Mouse (Mus musculus) thymus, postnatal 4 days (tissue): ENCODE results near the gene Eef1akmt3.
A peak's percentile ranks its signal among the peaks of the same experiment; 100 is the strongest.
"Not testable (repeated sequence)": the region's sequence is repeated elsewhere in the genome, so short reads cannot be mapped to it uniquely, and the experiment has no call there.

Experiments used
- DNase-seq: peaks from one replicate; pipeline ENCODE4 v3.0.0; 2021

Eef1akmt3 gene

DNA sequence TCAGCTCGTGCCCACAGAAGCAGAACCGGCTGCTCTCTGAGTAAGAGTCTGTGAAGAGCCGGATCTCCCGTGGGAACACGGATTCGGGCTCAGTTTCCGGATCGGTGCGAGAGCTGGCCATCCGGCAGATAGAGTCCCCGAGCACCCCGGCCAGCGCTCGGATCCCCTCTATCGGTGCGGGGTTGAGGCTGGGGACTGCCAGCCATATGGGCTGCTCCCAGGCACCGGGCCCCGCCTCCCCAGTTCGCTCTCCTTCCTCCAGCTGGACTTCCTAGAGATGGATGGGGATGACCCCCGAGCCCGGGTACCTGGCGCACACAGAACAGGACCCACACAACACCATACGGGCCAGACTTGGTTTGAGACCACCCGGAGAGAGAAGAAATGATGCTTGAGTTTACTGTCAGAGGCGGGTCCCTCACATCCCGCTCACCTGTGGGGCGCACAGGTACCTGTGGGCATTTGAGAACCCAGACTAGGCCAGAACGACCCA lies at the start of gene Eef1akmt3, which contains the start of gene Mettl1:
Gene Eef1akmt3 (minus strand): TSS at position 240 of the 493 bp plus-strand sequence.
Gene Mettl1 (plus strand): TSS at position 141 of the 493 bp plus-strand sequence.
- DNase-seq = peak; percentile 45

- DNase-seq = no peak
Observed at GRCm38 (mm10) chr10:127090560-127091411, 49.5 kb upstream of the Eef1akmt3 start.

GRCm38 (mm10) chr10:127085633-127086032 lies 44.3 kb upstream of the Eef1akmt3 start:
- DNase-seq = no peak

DNA sequence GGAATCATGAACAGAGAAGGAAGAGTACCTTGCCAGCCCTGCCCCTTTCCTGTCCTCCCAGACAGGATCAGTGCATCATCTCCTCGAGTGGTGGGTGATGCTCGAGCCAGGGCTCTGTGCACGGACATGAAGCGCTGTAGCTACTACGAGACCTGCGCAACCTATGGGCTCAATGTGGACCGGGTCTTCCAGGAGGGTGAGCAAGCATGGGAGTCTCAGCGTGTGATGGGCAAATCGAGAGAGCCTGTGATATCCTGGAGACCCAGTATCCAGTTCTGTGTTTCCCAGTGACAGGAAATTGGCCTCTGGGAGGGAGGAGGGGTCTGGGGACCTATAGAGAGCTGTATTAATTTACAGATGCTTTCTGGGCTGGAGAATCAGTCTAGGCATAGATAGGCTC lies 43.7 kb upstream of the Eef1akmt3 start:
- no peak for DNase-seq

DNA sequence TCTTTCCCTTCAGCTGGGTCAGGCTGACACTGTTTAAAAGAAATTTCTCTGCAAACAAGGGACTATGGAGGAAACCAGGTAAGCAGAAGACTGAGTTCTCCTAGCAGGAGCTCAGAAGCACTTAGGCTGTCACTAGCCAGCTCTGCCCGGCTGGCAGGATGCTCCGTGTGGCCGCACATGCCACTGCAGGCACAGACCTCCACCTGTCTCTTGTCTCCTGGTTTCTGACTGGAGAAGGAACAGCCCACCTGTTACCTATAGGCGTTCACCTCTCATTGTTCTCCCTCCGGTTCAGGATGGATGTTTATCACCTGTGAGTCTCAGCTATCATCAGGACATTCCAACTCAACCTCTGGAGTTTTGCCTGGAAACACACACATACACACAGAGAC lies 42.6 kb upstream of the Eef1akmt3 start:
- DNase-seq = no peak

- DNase-seq = no peak
Observed at GRCm38 (mm10) chr10:127083292-127083914, 42.1 kb upstream of the Eef1akmt3 start.

GRCm38 (mm10) chr10:127081996-127082620 lies 40.8 kb upstream of the Eef1akmt3 start:
- no peak for DNase-seq

- no peak for DNase-seq
Observed at GRCm38 (mm10) chr10:127080901-127081780, 39.8 kb upstream of the Eef1akmt3 start.

GRCm38 (mm10) chr10:127079665-127080391 lies 38.5 kb upstream of the Eef1akmt3 start:
- DNase-seq = no peak

- no peak for DNase-seq
Observed at GRCm38 (mm10) chr10:127078677-127079575, 37.6 kb upstream of the Eef1akmt3 start.

DNA sequence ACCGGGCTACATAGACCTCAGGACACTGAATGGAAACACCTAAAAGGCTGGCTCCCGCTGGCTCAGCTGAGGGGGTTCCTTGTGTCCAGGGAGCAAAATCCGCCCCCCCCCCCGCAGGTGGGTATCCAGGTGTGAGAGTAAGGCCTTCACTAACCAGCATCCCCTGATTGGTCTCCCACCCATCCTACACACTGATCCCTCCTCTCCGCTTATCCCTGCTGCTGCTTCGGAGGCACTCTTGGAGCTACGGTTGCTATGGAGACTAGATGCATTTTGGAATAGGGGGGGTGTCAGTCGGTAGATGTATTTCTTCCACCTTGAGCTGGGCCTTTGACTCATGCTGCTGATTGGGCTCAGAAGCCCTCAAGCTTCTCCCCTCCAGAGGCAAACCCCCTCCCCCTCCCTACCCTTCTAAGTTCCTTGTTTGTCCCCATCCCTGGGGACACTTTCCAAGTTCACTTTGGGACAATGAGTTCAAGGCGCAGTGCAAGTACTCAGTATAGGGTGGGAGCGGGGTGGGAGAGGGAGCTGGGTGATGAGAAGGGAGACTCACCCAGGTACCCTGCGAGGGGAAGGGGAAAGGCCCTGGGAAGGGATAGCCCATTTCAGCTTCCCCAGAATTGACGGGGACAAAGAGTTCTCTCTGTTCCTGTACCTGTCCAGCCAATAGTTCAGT lies 36.8 kb upstream of the Eef1akmt3 start:
- no peak for DNase-seq

- no peak for DNase-seq
Observed at GRCm38 (mm10) chr10:127077515-127077914, 36.2 kb upstream of the Eef1akmt3 start.

DNA sequence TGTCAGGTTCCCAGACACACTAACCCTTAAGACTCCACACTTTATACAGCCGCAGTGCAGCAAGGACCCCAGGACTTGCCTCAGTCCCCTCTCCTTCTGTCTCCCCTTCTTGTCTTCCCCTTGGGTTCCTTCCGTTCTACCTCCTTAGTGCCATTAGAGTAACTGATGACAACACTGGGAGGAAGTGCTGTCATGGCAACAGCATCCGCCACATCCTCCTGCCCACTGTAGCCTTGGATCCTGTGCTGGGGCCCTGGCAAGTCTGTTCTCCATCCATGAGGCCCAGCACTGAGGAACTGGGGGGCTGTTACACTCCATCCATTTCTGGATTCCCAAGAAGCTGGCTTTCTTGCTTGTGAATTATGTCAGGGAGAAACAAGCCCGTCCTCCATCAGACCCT lies 34.8 kb upstream of the Eef1akmt3 start:
- DNase-seq = peak; percentile 74

DNA sequence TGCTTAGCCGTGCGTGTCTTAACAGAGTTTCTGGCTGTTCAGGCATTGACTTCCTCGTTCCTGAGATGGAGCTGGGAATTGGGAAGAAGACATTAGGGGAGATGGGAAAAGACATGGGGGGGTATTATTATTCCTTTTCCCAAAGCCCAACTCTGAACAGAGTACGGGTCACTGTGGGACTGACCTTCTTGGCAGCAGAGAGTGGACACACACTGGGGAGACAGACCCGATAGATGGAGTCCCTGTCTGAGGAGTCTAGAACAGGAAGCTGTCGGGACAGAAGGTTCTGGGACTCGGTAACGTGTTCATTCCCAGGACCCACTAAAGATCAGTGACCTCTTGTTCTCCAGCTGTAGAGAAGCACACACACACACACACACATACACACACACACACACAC lies 34.3 kb upstream of the Eef1akmt3 start:
- peak; percentile 35 for DNase-seq

GRCm38 (mm10) chr10:127075080-127075479 lies 33.8 kb upstream of the Eef1akmt3 start, which contains the start of gene Agap2:
Gene Agap2 (plus strand): TSS chr10:127075284.
- DNase-seq = peak; percentile 91

- DNase-seq = no peak
Observed at GRCm38 (mm10) chr10:127073981-127074380, 32.7 kb upstream of the Eef1akmt3 start.

GRCm38 (mm10) chr10:127072969-127073368 lies 31.7 kb upstream of the Eef1akmt3 start:
- DNase-seq = not testable (repeated sequence)

DNA sequence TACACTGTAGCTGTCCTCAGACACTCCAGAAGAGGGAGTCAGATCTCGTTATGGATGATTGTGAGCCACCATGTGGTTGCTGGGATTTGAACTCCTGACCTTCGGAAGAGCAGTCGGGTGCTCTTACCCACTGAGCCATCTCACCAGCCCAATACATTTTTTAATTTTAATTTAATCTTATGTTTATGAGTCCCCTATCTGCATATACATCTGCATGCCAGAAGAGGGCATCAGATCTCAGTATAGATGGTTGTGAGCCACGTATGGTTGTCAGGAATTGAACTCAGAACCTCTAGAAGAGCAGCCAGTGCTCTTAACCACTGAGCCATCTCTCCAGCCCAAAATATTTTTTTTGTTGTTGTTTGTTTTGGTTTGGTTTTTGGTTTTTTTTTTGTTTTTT lies 31.0 kb upstream of the Eef1akmt3 start:
- DNase-seq = not testable (repeated sequence)

DNA sequence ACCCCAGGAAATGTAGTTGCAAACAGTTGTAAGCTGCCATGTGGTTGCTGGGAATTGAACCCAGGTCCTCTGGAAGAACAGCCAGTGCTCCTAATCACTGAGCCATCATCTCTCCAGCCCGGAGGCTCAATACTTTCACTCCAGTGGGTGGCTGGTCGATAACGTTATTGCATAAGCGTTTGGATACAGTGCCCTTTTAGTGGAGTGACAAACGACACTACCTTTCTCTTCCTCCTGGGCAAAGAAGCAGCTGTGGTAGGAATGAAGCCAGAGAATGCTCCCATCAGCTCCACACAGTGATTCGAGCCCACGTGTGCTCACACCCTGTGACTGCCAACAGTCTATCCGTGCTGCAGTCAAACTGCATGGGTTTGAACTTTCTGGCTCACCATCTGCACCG lies 29.9 kb upstream of the Eef1akmt3 start:
- no peak for DNase-seq
